ENCODE assay signal across 28 mouse cellular contexts in genomic region chr7:55991858-55992257, GRCm38 (mm10).
"Had no signal": no experiment of that assay in that cellular context is flagged by ENCODE, and none has a peak within 500 bp of the region (broad histone marks: within the 10 kb centered on the region; RNA-seq: fewer than 3 reads in every experiment).

No protein-coding gene starts in this region.

- H3K4me3 ChIP-seq: embryonic facial prominence, embryonic 10.5 days; embryonic facial prominence, embryonic 12.5 days; embryonic facial prominence, embryonic 13.5 days; embryonic facial prominence, embryonic 15.5 days; erythroblast, embryonic 14.5 days; forebrain, embryonic 10.5 days; forebrain, embryonic 12.5 days; forebrain, embryonic 13.5 days; forebrain, embryonic 15.5 days; gastrocnemius, adult 2 months; heart, embryonic 10.5 days had no signal

- ATAC-seq: forebrain, embryonic 13.5 days; forebrain, embryonic 14.5 days; forebrain, embryonic 15.5 days; forebrain, embryonic 16.5 days; forebrain, postnatal 0 days had no signal

- H3K27me3 ChIP-seq: embryonic facial prominence, embryonic 12.5 days; embryonic facial prominence, embryonic 13.5 days; embryonic facial prominence, embryonic 15.5 days; forebrain, embryonic 12.5 days; forebrain, embryonic 13.5 days; forebrain, embryonic 15.5 days had no signal

- H3K27ac ChIP-seq: embryonic facial prominence, embryonic 10.5 days; embryonic facial prominence, embryonic 12.5 days; embryonic facial prominence, embryonic 13.5 days; embryonic facial prominence, embryonic 15.5 days; forebrain, embryonic 10.5 days; forebrain, embryonic 12.5 days; forebrain, embryonic 13.5 days; forebrain, embryonic 15.5 days; gastrocnemius, adult 2 months; heart, embryonic 10.5 days had no signal

- DNase-seq: cerebellum, adult 2 months; cerebellum, adult 8-10 months; cerebellum, adult 9-10 months; cerebellum, adult 9-11 months; cerebellum, postnatal 10 days; cerebellum, postnatal 14 days; cerebellum, postnatal 25 days; cerebellum, postnatal 36 days; embryo, embryonic 11 days; forebrain, postnatal 0 days; gastrocnemius, adult 2 months; gastrocnemius, postnatal 10 days; gastrocnemius, postnatal 14 days; gastrocnemius, postnatal 25 days; gastrocnemius, postnatal 36 days; heart, adult 18-20 months had no signal

- H3K9ac ChIP-seq: embryonic facial prominence, embryonic 12.5 days; embryonic facial prominence, embryonic 13.5 days; embryonic facial prominence, embryonic 15.5 days; forebrain, embryonic 12.5 days; forebrain, embryonic 13.5 days; forebrain, embryonic 15.5 days; forebrain, postnatal 0 days had no signal

- H3K4me1 ChIP-seq: embryonic facial prominence, embryonic 10.5 days; embryonic facial prominence, embryonic 12.5 days; embryonic facial prominence, embryonic 13.5 days; forebrain, embryonic 12.5 days; forebrain, embryonic 13.5 days; forebrain, embryonic 15.5 days; heart, embryonic 10.5 days had no signal

- H3K36me3 ChIP-seq: embryonic facial prominence, embryonic 10.5 days; embryonic facial prominence, embryonic 12.5 days; embryonic facial prominence, embryonic 13.5 days; embryonic facial prominence, embryonic 15.5 days; forebrain, embryonic 10.5 days; forebrain, embryonic 12.5 days; forebrain, embryonic 15.5 days; heart, embryonic 10.5 days had no signal
